In genomic region chr7:96983660-96984347, GRCm38 (mm10) we compare ENCODE assay signal across 8 mouse cellular contexts. TPM values are rescaled to one million over a fixed set of nuclear protein-coding genes. Genes with fewer than 3 reads are reported as not detected.
DNase-seq lines count a peak whose midpoint lies in the region; ATAC-seq lines count a peak whose summit lies in the region.

No protein-coding gene starts in this region.

- peaks cover 24% of the 10 kb centered on the region for H3K4me1 ChIP-seq in heart, embryonic 16.5 days (ENCODE audit: control insufficient read depth, insufficient read depth, low read length)
- peaks cover 25% of the 10 kb centered on the region for H3K4me1 ChIP-seq in lung, embryonic 15.5 days

- peak overlapping the region; percentile 73 for H3K27ac ChIP-seq in heart, embryonic 16.5 days (ENCODE audit: low read length)
- peak overlapping the region; percentile 65 for H3K27ac ChIP-seq in lung, embryonic 15.5 days

- WGBS in heart, embryonic 16.5 days: 36% methylated on average over 7 of the region's 7 CpGs
- WGBS in lung, embryonic 15.5 days: 33% methylated on average over 7 of the region's 7 CpGs

- peak overlapping the region; percentile 36; the same call in 1 of the 2 replicates for H3K9ac ChIP-seq in heart, embryonic 16.5 days (ENCODE audit: low read length)
- no peak overlapping the region for H3K9ac ChIP-seq in lung, embryonic 15.5 days

- no peaks in the 10 kb centered on the region for H3K36me3 ChIP-seq in heart, embryonic 16.5 days (ENCODE audit: control insufficient read depth, insufficient read depth)
- no peaks in the 10 kb centered on the region for H3K36me3 ChIP-seq in lung, embryonic 15.5 days

- no peak overlapping the region for H3K4me3 ChIP-seq in heart, embryonic 16.5 days (ENCODE audit: low read length)
- H3K4me3 ChIP-seq in lung, embryonic 15.5 days: no peak overlapping the region

- H3K4me2 ChIP-seq in heart, embryonic 16.5 days (ENCODE audit: low read depth, low read length): 0 out of 2 replicates have a peak overlapping the region, but pooled peaks have one; percentile 12
- no peak overlapping the region; the same call in 1 of the 2 replicates for H3K4me2 ChIP-seq in lung, embryonic 15.5 days

- peak; percentile 44 for DNase-seq in embryo, embryonic 11 days
- no peak for DNase-seq in embryo, embryonic 9.5 days (ENCODE audit: extremely low spot score)
- DNase-seq in ES-CJ7 (ENCODE audit: low read depth, low spot score): peak; percentile 26
- peak; percentile 48 for DNase-seq in telencephalon, adult 2 months (ENCODE audit: low read depth, low spot score)
- DNase-seq in B cell, adult 2 months: no peak

- H3K27me3 ChIP-seq in heart, embryonic 16.5 days (ENCODE audit: control insufficient read depth, insufficient read depth, low read length): no peaks in the 10 kb centered on the region
- H3K27me3 ChIP-seq in lung, embryonic 15.5 days: no peaks in the 10 kb centered on the region

- H3K9me3 ChIP-seq in heart, embryonic 16.5 days (replicated peaks; ENCODE audit: control insufficient read depth, low read length): no peaks in the 10 kb centered on the region
- H3K9me3 ChIP-seq in lung, embryonic 15.5 days: no peaks in the 10 kb centered on the region

- ATAC-seq in heart, embryonic 16.5 days (replicated peaks; ENCODE audit: extremely low read depth, insufficient read depth, low FRiP score): peak; percentile 35; the same call in 1 of the 2 replicates
- peak; percentile 52; the same call in 1 of the 2 replicates for ATAC-seq in lung, embryonic 15.5 days (ENCODE audit: borderline replicate concordance, extremely low read depth, low FRiP score, low TSS enrichment)
- no peak for ATAC-seq in granulocyte monocyte progenitor cell, adult 5-6 weeks (replicated peaks; ENCODE audit: poor library complexity, severe bottlenecking)

RNA-seq across cellular contexts. Expression of gene Nars2, which starts 32.5 kb away (rescaled TPM):
- polyA plus RNA-seq in heart, embryonic 16.5 days (2015; fragmentation: Nextera tagmentation; extraction: Ambion mirVana): 20.9 and 22.0 TPM in 2 replicates
- 20.0 and 20.8 TPM in 2 replicates for polyA plus RNA-seq in lung, embryonic 15.5 days (2015; fragmentation: Nextera tagmentation; extraction: Ambion mirVana)
- total RNA-seq in granulocyte monocyte progenitor cell, adult 5-6 weeks (2014; fragmentation: Nextera tagmentation): 8.3 and 8.7 TPM in 2 replicates
- 8.8 and 13.4 TPM in 2 replicates for total RNA-seq in granulocyte monocyte progenitor cell, adult 5-6 weeks (2017)

Comparison
In these comparisons a context has a peak if more than half of its experiments do, and no peak if none do; other contexts are left out.
1. DNase-seq: peak in embryo, embryonic 11 days (single experiment), ES-CJ7 (single experiment) and telencephalon, adult 2 months (single experiment); none in embryo, embryonic 9.5 days (single experiment) and B cell, adult 2 months (0 of 2).